Mouse (Mus musculus): ENCODE measurements around the gene Rfx7.
A peak's percentile ranks its signal among the peaks of the same experiment; 100 is the strongest.

The Rfx7 gene

DNA sequence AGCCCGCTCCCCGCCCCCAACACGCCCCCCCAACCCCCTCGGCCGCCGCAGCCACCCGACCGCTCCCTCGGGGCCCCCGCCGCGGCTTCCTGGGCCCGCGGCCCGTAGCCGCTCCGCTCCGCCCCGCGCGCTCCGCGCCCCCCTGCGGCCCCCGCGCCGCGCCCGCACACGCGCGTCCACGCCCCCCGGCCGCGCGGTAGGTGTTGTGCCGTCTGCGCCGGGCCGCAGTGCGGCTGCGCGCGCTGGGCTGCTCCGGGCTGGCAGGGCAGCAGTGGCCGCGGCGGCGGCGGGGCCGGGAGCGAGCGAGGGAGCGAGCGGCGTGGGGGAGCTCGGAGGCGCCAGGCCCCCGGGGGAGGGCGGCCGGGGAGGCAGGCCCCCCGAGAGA is at the start of gene Rfx7:
TSS of gene Rfx7 (plus strand) at position 245 of the 385 bp plus-strand sequence.
- peak; percentile 62 for DNase-seq (ENCODE audit: low spot score)

DNA sequence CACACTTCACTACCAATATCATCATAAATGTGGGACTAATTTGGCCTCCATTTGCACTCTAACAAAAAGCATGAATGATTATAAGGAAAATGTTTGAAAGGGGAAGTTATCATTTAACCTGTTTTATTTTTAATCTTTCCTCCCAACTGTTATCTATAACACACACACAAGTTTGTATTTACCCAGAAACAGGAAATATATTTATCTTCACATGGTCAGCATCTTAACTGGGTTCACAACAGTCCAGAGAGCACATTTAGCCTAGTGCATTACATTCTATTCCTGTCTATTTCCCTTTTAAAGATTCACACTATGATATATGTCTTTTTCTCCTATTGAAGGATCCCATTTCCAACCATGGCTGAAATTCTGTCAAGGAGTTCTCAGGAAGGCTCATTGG is 43.5 kb upstream of the Rfx7 start:
- no peak for DNase-seq (ENCODE audit: low spot score)

DNA sequence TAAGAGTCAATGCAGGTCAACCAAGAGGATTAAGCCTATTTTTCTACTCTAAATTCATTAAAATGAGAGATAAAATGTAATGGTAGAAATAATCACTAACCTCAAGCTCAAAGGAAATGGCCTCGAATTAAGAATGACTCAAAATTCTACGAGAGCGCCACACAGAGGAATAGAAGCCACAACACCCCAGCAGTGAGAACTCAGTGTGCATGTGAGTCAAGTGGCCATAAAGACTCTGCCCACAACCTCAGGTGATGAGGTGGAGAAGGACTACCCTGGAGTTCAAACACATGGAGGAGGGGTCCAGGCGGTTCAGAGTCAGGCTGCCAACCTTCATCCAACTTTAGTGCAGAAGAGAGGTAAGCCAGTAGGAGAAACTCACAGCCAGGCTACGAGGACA is 42.9 kb upstream of the Rfx7 start:
- no peak for DNase-seq (ENCODE audit: low spot score)

DNA sequence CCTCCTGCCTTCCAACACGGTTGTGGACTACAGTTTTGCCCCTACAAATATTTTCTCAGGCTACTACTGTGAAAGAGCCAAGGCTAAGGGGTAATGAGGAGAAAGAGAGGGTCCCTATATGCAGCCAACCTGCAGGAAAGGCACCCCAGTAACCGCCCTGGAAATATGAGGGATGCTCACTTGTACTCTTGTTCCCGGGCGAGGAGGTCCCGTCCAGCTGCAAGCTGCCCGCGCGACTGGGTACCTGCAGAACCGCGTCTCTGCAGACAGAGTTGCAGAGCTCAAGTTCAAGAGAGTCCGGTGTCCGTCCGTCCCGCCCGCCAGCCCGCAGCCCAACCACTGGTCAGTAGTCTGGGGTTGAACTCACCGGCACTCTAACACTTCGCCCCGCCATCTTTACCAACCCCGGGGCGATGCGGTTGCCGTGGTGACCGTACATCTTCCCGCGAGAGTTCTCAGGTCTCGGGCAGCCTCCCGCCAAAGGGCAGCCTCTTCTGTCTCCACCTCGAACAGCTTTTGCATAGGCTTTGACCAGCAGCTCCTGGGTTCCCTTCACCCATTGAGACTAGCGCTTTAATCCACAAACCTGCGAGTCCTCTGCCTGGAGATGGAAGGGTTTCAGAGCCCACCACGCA is 40.4 kb upstream of the Rfx7 start:
- DNase-seq (ENCODE audit: low spot score): peak; percentile 86

DNA sequence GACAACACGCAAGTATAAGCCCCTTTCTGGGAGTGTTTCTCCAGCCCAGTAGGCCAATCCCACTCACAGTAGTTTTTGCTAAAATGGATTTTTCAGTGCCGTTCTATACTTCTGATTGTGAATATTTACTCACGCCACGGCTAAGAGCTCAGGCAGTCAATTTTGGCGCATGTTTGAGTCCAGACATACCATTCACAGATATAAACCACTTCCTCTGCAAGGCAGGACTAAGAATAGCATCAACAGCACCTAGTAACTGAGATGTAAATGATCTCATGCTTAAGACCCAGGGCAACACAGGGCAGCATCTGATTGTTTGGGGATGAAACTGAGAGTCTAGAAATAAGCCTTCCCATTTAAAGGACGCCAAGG is 39.9 kb upstream of the Rfx7 start, which contains the start of gene Tex9:
TSS of gene Tex9 (minus strand) at position 19 of the 372 bp plus-strand sequence.
- no peak for DNase-seq (ENCODE audit: low spot score)

DNA sequence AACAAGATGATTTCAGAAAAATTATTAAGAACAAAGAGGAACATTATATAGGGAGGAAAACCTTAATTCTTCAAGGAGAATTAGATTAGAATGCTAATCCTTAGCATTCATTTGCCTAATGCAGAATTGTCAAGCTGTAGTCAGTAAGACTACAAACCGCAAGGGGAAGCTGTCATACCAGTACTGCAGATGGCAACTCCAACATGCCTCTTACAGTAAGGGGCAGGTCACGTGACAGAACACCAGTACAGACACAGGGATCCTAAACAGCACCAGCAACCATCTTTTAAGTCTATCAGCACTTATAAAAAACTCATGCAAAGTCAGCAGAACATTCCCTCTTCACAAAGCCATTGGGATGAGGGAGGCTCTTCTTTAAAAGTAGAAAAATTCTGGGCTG is 38.6 kb upstream of the Rfx7 start:
- no peak for DNase-seq (ENCODE audit: low spot score)

DNA sequence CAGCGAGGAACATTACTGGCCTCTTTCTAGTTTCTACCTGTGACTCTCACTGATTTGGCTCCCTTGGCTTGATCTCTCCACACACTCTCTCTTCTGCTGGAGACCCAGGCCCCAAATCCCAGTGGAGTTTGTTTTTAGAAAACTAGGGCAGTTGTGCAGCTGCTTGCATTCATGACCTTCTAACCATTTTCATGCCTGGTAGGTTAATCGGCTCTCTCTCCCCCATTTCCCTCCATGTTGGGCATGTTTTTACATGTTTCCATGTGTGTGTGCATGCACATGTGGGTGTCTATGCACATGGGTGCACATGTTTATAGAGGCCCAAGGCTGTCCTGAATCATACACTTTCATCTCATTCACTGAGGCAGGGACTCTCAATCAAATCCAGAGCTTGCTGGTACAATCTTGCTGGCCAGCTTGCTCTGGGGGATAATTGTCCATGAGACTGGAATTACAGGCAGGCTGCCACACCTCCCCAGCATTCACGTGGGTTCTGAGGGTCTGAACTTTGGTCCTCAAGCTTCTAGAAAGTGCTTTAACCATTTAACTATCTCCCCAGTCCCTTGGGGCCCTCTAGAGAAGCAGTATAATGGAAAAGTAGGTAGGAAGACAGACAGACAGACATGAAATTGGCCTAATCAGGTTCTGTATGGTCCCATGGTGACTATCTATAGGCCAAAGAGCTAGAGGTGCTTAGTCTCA is 37.9 kb upstream of the Rfx7 start:
- no peak for DNase-seq (ENCODE audit: low spot score)

DNA sequence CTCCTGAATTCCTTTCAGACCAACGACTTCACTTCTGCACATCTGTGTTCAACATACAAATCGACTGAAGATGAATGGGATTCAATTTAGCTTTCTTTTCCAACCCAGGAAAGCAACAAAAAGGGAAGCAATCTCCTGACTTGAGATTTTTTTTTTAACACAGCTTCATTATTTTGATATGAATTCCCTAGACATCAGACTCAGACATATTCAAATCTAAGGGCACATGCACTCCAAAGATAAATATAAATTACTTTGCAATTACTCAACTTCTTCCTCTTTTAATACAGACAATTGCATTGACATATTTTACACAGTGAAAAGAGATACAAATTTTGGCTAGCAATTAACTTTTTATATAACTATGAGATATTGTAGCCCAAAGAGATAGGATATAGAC is 35.3 kb upstream of the Rfx7 start:
- DNase-seq (ENCODE audit: low spot score): no peak

DNA sequence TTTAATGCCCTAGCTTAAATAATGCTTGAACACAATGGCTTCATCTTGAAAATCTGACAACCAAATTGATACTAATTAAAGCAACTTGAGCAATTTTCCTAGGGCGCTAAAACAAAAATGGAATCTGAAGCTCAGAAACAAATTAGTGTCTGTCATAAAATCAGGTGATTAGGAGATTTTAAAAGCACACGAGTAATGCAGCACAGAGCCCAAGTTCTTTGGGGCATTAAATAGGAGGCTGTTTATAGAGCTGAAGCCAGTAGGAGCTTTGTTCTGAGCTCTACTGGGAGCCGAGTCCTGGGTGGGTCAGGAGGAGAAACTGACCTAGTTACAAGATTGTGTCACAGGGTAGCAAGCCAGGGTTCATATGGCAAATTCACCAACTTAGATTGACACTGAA is 34.9 kb upstream of the Rfx7 start:
- no peak for DNase-seq (ENCODE audit: low spot score)

DNA sequence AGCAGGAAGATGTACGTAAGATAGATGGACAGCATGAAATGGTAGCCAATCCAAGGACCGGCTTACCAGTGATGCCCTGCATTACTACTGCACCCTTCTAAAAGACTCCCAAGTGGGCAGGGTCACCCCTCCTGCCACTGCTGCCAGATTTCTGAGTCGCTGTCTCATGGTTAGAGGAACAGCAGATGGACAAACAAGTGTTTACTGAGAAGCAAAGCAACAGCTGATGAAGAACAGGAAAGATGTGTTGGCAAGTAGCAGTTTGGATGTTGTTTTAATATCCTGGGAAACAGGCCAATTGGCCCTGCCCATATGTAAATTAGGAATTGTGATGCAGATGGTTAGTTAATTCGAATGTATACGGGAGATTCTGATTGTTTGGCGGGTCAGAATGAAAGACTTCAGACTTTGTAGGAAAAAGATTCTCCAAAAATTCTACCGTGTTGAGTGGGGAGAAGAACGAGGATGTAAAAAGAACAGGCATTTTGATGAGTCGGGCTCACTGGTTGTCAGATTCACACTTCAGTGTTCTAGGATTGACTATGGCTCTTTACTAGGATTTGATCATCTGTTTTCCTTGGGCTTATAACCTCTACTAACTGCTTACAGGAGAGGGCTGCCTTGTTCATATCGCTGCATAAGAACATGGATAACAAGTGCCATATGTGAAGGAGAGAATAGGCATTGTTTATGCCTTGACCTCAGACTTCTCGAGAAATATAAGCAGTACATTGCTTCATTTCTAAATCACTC is 19.6 kb upstream of the Rfx7 start:
- DNase-seq (ENCODE audit: low spot score): no peak

DNA sequence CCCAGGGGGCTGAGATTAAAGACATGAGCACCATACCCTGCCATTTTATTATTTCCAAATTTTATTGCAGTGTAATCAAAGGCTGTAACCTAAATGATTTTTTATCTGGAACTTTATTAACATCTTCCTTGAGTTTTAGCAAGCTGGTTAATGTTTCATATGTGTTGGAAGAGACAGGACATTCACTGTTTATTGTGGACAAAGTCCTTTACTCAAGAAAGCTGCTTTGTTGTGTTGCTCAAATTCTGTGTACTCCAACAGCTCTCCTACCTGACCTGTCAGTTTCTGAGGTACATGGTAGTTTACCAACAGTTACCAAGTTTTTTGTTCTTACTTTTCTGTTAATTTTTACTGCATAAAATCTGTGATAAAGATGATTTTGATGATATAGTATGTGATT is 16.7 kb upstream of the Rfx7 start:
- no peak for DNase-seq (ENCODE audit: low spot score)

DNA sequence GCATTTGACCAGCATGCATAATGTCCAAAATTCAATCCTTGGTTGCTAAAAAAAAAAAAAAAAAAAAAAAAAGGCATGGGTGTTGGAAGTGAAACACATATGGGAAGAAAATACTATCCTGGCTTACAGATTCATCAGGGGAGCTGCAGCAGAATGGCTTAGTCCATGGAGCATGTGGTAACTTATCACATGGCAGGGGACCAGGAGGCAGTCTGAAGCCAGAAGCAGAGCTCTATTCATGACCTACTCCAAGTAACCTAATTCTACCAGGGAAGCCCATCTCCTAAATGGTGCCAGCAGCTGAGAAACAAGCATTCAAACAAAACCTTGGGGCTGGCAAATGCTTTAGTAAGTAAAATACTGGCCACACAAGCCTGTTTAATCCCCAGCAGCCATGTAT is 12.8 kb upstream of the Rfx7 start:
- no peak for DNase-seq (ENCODE audit: low spot score)

DNA sequence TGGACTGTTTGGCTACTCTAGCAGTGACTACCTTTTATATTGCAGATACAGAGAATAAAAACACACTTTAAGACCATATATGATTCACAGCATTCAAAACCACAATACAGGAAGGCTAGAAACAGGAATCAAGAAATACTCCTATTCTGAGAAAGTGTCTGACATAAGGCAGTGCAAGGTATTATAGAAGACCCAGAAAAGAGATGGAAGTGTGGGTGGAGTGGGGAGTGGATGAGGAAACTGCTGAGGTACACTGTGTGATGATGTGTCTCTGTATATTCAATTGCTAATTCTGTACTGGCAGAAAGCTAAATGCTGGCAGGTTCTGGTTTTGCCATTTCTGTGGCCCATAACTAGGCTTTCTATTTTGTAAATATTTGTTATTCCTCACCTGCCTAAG is 11.2 kb upstream of the Rfx7 start:
- DNase-seq (ENCODE audit: low spot score): no peak

DNA sequence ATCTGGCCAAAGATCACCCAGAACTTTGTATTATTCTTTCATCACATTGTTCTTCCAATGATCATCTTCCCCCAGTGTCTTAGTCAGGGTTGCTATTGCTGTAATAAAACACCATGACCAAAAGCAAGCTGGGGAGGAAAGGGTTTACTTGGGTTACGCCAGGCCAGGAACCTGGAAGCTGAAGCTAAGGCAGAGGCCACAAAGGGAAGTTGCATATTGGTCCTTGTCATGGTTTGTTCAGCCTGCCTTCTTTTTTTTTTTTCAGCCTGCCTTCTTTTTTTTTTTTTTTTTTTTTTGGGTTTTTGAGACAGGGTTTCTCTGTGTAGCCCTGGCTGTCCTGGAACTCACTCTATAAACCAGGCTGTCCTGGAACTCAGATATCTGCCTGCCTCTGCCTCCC is 5.9 kb upstream of the Rfx7 start:
- no peak for DNase-seq (ENCODE audit: low spot score)

DNA sequence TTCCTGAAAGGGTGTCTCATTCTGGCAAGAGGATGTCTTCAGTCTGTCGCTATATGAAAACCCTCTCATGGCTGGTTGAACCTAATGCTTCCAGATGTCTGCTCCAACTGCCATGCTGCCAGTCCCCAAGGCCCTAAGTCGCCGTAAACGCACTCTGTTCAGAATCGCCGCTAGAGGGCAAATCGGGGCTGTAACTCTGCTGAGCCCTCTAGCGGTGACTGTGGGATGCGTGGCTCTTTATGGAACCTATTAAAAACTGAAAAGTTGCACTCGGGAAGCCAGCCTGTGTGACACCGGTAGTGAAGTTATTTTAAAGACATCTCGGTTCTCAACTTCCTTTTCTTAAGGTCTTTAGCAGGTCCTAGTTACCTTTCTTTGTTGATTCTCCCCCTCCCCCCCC is 1.8 kb upstream of the Rfx7 start:
- peak; percentile 95 for DNase-seq (ENCODE audit: low spot score)

DNA sequence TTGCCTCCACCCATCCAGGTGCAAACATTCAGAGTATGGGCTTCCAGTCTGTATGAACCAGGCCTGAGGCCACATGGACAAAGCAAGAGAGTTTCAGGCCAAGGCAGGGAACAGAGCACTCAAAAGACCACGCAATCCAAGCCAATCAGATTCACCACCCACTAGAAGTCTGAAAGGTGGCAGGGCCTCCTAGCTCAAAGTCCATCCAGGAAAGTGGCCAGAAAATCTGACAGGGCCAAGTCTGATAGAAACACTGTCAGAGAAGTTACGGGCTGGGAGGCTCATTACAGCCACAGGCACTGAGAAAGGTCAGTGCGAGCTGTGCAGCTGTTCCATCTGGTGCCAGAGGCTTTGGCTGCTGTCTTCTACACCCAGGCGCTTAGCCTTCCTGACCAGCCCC is 1.2 kb upstream of the Rfx7 start:
- DNase-seq (ENCODE audit: low spot score): peak; percentile 62

DNA sequence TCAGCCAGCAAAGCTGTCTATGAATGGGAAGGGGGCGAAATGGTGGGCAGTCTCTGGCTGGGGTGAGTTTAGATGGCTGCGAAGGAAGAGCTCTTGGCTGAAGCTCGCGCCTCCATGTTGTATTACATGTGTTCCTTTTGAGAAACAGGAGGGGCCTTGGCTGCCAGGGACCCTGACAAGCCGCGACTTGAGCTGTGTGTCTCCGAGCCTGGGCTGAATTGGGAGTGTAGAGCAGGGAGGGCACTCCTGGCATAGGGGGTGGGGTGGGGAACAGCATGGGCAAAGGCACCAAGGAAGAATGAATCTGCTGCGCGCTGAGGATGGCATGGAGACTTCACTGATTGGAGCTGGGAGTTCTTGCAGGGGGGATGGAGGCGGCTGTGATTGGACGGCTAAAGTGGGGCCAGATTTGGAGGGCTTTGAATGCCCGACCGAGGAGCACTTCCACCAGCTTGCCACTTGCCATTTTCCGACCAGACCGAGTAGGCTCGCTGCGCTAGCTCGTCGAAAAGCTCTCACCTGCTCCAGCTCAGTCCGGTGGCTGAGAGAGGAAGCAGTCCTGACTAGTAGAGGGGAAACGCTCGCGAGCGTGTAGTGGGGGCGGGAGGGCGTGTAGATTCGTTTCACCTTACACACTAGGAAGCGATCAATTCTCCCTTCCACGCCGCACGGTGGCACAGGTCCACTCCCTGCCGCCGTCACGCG is 597 bp upstream of the Rfx7 start:
- peak; percentile 77 for DNase-seq (ENCODE audit: low spot score)

DNA sequence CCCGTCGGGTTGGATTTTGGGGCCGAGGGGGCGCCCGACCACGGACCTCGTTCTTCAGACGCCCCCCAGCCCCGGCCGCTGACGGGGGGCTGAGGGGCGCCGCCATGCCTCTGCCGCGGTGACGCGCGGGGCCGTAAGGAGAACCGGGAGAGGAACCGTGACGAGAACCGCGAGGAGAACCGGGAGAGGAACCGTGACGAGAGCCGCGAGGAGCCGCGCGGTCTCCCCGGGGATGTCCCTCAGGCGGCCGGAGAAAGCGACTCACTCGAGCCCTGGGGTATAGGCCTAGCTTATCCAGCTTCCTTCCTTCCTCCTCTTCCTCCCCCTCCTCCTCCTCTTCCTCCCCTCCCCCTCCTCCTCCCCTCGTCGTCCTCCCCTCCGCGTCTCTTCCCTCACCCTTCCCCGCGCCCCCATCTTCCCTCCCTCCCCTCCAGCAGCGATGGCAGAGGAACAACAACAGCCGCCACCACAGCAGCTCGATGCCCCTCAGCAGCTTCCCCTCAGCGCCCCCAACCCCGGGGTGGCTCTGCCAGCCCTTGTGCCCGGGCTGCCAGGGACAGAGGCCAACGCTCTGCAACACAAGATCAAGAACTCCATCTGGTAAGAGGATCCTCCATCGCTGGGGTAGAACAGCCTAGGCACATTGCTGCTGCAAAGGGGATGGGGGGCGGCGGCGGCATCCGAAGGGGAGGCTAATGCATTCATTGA is 495 bp downstream of the Rfx7 start:
- peak; percentile 45 for DNase-seq (ENCODE audit: low spot score)

DNA sequence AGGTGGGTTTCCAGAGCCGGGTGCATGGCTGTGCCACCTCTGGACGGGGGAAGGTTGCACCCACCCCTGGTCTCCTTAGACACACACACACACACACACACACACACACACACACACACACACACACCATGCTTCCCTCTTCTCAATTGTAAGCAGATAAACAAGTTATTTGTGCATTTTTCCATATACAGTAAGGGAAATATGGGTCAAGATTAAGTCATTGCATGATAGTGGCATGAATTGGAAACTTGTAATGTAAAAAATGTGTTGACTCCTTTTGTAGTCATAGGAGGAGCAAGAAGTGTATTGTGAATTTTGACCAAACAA is 1.0 kb downstream of the Rfx7 start:
- no peak for DNase-seq (ENCODE audit: low spot score)

DNA sequence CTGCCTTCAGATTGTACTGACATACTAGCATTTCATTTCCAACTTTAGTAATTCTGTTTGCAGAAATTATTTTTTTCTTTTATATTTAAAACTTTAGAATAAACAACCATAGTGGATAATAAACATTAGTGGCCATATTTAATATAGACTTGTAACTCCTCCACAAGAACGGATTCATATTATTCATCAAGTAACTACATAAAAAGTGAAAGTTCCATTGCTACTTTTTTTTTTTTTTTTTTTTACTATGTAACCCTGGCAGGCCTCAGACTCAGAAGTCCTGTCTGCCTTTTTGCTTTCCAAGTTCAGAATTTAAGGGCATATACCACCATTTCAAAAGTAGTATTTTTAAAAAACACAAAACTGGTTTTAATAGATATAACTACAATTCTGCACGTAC is 2.9 kb downstream of the Rfx7 start:
- DNase-seq (ENCODE audit: low spot score): peak; percentile 29

DNA sequence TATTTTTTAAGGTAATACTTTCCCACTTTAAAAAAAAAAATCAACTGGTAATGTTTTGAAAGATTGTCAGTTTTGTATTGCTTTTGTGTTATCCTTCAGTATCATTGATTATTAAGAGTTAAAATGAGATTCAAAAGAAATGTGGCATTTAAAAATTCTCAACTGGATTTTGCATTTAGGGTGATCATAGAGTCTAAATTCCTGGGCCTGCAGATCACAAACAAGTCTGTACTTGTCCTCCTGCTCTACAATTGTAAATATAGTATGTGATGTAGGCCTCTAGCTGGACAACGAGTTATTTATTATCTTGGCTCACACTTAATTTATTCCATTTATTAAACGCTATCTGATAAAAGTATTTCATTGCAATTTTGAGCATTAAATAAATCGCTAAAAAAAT is 3.4 kb downstream of the Rfx7 start:
- no peak for DNase-seq (ENCODE audit: low spot score)

DNA sequence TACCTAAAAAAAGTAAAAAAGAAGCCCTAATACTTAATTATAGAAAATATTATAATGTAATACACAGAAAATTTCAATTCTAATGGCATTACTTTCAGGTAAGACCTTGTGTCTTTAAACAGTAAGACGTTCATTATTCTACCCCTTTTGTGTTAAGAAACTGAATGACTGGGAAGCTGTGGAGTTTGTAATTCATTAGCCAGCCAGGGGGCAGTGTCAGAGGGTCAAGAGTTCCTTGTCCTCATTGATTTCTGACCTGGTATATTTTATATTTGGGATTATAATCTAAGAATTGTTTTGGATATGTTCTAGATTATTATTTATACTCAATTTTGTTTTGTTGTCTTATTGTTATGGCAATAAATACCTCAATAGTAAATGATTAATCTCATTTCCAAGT is 5.0 kb downstream of the Rfx7 start:
- DNase-seq (ENCODE audit: low spot score): no peak
